Mouse (Mus musculus) CD4-positive helper T cell, adult 2 months (primary cell): ENCODE data around the gene Gm21170.
"Not testable (repeated sequence)": the region's sequence is repeated elsewhere in the genome, so short reads cannot be mapped to it uniquely, and the experiment has no call there.

Experiments used
- DNase-seq: peaks from one replicate; pipeline ENCODE4 v3.0.0-alpha.2; 2012; ENCODE audit warnings: low read depth, missing footprints, low spot score

Gm21170 gene

DNA sequence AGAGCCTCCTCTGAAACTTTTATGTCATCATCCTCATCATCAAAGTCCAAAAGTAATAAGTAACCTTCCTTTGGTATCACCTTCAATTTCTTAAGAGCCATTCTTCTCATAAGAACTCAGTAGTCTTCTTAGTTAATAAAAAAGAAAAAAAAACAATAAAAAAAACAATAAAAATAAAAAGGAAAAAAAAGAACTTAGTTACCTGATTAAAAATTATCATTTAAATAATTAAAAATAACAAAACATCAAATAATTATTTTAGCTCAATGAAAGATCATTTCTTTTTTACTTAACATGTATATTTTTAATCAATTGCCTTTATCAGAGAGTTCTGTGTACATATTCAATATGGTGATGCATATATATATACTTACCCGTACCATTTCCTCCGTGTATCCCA lies at the start of gene Gm21170:
Gene Gm21170, minus strand, starts transcription at position 101 of the 400 bp plus-strand sequence.
- not testable (repeated sequence) for DNase-seq
